Mouse (Mus musculus) liver, adult 2 months (tissue): ENCODE measurements around the gene Creb3l2.

ENCODE experiments used
- CTCF ChIP-seq: fragments of 200-500 bp; IDR thresholded peaks from 2 replicates; pipeline ENCODE4 v1.5.1; 2011; ENCODE audit warnings: low read depth, low read length, control low read depth
- POLR2A ChIP-seq: fragments of 200-500 bp; IDR thresholded peaks from 2 replicates; pipeline ENCODE4 v1.6.1; 2011; ENCODE audit warnings: low read length, control low read depth; ENCODE audit not compliant: insufficient read depth; ENCODE audit errors: extremely low read depth

DNA sequence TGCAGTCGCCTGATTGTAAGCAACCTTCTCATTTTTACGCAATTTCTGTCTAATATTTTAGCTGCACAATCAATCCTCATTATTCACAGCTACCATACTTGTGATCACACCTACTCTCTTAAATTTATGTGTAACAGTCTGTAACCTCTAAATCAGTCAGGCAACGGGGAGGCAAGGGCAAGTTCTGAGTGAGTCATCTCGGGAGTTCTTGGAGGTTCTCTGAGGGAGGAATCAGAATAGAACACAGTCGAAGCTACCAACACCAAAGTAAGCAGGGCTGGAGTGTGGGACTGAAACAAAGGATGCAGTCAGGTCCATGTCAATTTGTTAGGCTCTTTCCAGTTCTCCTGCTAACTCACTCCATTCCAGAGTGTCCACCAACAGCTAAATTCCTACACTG, 124.0 kb downstream of the Creb3l2 start:
- TF ChIP-seq CTCF: no peak
- no peak for TF ChIP-seq POLR2A
